Mouse (Mus musculus) spleen, postnatal 4 days (tissue): ENCODE measurements at regions not wholly inside any gene's neighbourhood (a gene's known extent, or its start where the extent isn't known, plus 50 kb on each side); places are given as distances from the start of the nearest gene placed in this dataset.

Experiments used
- DNase-seq, 2 experiments: peaks; one replicate each; pipeline ENCODE4 v3.0.0; 2022; ENCODE audit warnings: low spot score in 2 of 2

GRCm38 (mm10) chr11:45241671-45242070 lies 610.2 kb upstream of the Clint1 start:
- DNase-seq = no peak

- DNase-seq = no peak
Measured at GRCm38 (mm10) chr11:45244796-45245195, 607.1 kb upstream of the Clint1 start.

DNA sequence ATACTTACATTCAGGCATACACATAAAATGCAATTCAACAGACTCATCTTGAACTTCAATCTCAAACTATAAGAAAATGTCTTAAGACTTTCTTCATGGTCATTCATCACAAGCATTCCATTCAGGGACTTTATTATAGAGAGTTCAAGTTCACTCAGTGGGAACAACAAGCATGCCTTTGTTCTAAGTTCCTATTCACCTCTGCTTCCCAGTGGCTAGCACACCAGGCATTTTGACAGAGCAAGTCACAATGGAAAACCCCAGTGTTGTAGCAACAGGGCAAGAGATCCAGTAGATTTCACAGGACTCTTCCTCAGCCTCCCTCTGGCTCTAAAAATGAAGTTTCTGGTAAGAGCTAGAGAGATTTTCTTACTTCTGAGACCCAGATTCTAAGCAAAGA lies 595.8 kb upstream of the Clint1 start:
- no peak for DNase-seq

GRCm38 (mm10) chr11:45262198-45262597 lies 589.7 kb upstream of the Clint1 start:
- no peak for DNase-seq

DNA sequence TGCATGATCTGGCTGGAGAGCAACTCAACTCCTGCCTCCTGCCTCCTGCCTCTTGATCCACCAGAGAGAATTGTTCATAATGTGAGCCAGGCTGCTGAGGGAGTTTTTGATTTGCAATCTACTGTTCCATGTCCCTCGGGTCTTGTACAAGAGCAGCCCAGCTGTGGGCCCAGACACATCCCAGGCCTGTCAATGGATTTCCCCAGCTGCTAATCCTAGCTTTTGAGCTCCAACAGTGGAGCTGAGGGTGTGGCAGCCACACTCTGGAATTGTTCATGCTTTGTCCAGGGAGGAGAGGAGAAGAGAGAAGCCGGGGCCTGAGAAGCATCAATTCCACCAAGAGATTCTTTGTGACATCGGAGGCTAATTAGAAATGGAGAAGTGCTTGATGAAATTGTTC lies 587.9 kb upstream of the Clint1 start:
- DNase-seq = no peak

GRCm38 (mm10) chr11:45265171-45265988 lies 586.5 kb upstream of the Clint1 start:
- no peak for DNase-seq

DNA sequence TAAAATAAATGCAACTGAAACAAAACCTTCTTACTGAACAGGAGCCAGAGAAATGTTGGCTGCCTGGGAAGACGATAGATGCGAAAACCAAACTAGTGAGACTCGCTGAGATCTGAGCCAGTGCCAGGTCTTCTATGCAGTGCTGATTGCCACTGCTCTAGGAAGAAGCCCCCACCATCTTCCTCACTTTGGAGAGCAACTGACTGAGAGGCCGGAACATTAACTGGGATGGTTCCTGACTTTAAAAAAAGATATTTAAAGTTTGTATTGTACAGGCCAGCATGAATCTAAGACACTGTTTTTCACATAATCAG lies 585.9 kb upstream of the Clint1 start:
- no peak for DNase-seq

- no peak for DNase-seq
Measured at GRCm38 (mm10) chr11:45269215-45269614, 582.6 kb upstream of the Clint1 start.

GRCm38 (mm10) chr11:45271206-45271605 lies 580.6 kb upstream of the Clint1 start:
- no peak for DNase-seq

- DNase-seq = no peak
Measured at GRCm38 (mm10) chr11:45274446-45275119, 577.3 kb upstream of the Clint1 start.

GRCm38 (mm10) chr11:45275170-45275569 lies 576.7 kb upstream of the Clint1 start:
- DNase-seq = no peak

GRCm38 (mm10) chr11:45296772-45297171 lies 555.1 kb upstream of the Clint1 start:
- no peak for DNase-seq

GRCm38 (mm10) chr11:45311934-45312333 lies 539.9 kb upstream of the Clint1 start:
- DNase-seq = no peak

GRCm38 (mm10) chr11:45323766-45324165 lies 528.1 kb upstream of the Clint1 start:
- DNase-seq = peak in 1 of 2 experiments; percentile 17

GRCm38 (mm10) chr11:45330319-45330718 lies 521.5 kb upstream of the Clint1 start:
- DNase-seq = no peak

DNA sequence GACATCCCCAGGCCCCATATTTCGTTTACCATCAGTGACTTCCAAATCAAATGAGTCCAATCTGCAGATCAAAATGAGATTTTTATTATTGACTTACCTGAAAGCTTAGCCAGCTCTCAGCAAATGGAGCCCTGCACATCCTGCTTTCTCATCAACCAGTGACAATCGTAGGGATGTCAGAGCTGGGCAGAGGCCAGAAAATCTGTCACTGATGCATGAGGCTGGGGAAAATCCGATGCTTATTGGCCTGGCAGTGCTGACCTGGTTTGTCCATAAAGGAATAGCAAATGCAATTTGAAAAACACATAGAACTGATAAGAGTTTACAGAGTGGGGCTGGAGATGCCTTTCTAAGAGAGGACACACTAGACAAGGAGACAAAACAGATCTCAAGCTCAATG lies 518.1 kb upstream of the Clint1 start:
- no peak for DNase-seq

GRCm38 (mm10) chr11:45349331-45349730 lies 502.5 kb upstream of the Clint1 start:
- peak in 1 of 2 experiments; percentile 23 for DNase-seq

DNA sequence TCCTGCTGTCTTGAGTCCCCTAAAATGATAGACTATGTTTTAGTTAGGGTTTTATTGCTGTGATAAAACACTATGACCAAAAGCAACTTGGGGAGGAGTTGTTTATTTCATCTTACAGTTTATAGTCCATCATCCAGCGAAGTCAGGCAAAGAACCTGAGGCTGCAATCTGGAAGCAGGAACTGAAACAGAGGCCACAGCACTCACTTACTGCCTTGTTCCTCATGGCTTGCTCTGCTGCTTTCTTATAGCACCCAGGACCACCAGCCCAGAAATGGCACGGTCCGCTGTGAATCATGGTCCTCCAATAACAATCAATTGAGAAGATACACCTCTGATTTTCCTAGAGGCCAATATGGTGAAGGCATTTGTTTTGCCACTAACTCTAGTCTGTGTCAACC lies 486.5 kb upstream of the Clint1 start:
- no peak for DNase-seq

- DNase-seq = no peak
Measured at GRCm38 (mm10) chr11:45389243-45390146, 462.4 kb upstream of the Clint1 start.

GRCm38 (mm10) chr11:45396009-45396408 lies 455.8 kb upstream of the Clint1 start:
- no peak for DNase-seq

DNA sequence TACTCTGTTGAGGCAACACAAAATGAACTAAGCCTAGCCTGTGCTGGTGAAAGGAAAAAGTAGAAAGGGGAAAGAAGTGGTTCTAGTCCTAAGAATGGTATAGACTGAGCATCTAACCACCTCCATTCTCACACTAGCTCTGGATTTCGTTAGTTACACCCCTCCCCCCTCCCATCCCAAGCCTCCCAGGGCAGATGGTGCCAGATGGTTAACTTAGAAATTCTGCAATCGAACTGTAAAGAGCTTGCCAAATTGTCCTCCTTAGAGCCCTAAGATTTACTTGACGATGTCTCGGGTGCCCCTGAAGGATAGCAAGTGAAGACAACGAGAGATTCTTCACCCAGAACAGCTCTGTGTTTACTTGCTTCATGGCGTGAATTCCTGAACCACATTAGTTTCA lies 453.7 kb upstream of the Clint1 start:
- DNase-seq = no peak

- DNase-seq = no peak
Measured at GRCm38 (mm10) chr11:45404377-45405029, 447.3 kb upstream of the Clint1 start.
